Mouse (Mus musculus) retina, embryonic 14.5 days (tissue): ENCODE measurements around the gene Serpinb6c.
"Not testable (repeated sequence)": the region's sequence is repeated elsewhere in the genome, so short reads cannot be mapped to it uniquely, and the experiment has no call there.

Experiments
- DNase-seq: peaks from one replicate; pipeline ENCODE4 v3.0.0-alpha.2; 2015; ENCODE audit warnings: low spot score

Gene Serpinb6c

GRCm38 (mm10) chr13:33905176-33905954 is at the start of gene Serpinb6c:
Gene Serpinb6c (minus strand): TSS chr13:33905708.
- no peak for DNase-seq

GRCm38 (mm10) chr13:33952947-33953346 is 47.4 kb upstream of the Serpinb6c start:
- DNase-seq: no peak

GRCm38 (mm10) chr13:33952075-33952449 is 46.6 kb upstream of the Serpinb6c start:
- DNase-seq: no peak

- no peak for DNase-seq
These were observed 46.0 kb upstream of the Serpinb6c start for GRCm38 (mm10) chr13:33951308-33952074.

GRCm38 (mm10) chr13:33942212-33942779 is 36.8 kb upstream of the Serpinb6c start:
- DNase-seq: peak; percentile 39

GRCm38 (mm10) chr13:33941288-33941808 is 35.8 kb upstream of the Serpinb6c start:
- DNase-seq: no peak

- not testable (repeated sequence) for DNase-seq
These were observed 32.1 kb upstream of the Serpinb6c start for GRCm38 (mm10) chr13:33937587-33937986.

- DNase-seq: no peak
These were observed 31.6 kb upstream of the Serpinb6c start for GRCm38 (mm10) chr13:33937151-33937550.

GRCm38 (mm10) chr13:33935465-33936181 is 30.1 kb upstream of the Serpinb6c start:
- DNase-seq: peak; percentile 66

GRCm38 (mm10) chr13:33934743-33935142 is 29.2 kb upstream of the Serpinb6c start:
- DNase-seq: no peak

GRCm38 (mm10) chr13:33930912-33931311 is 25.4 kb upstream of the Serpinb6c start:
- no peak for DNase-seq

GRCm38 (mm10) chr13:33930281-33930680 is 24.8 kb upstream of the Serpinb6c start:
- no peak for DNase-seq

- DNase-seq: no peak
These were observed 16.2 kb upstream of the Serpinb6c start for GRCm38 (mm10) chr13:33921699-33922098.

- DNase-seq: no peak
These were observed 15.5 kb upstream of the Serpinb6c start for GRCm38 (mm10) chr13:33921041-33921440.

GRCm38 (mm10) chr13:33906821-33907220 is 1.3 kb upstream of the Serpinb6c start:
- DNase-seq: no peak

- no peak for DNase-seq
These were observed 2.2 kb downstream of the Serpinb6c start for GRCm38 (mm10) chr13:33903290-33903689.

- peak; percentile 63 for DNase-seq
These were observed 11.3 kb downstream of the Serpinb6c start for GRCm38 (mm10) chr13:33894207-33894606.

GRCm38 (mm10) chr13:33843308-33843707 is 62.2 kb downstream of the Serpinb6c start, which contains the start of gene Serpinb6e:
Gene Serpinb6e (minus strand): TSS chr13:33843408.
- DNase-seq: no peak

- DNase-seq: no peak
These were observed 74.8 kb downstream of the Serpinb6c start for GRCm38 (mm10) chr13:33830751-33831150.
